Mouse (Mus musculus) cerebellum, adult 9-10 months (tissue): Measurements from ENCODE around the gene Gdf1.

Experiments
- DNase-seq: peaks from one replicate; pipeline ENCODE4 v3.0.0; 2022

Gdf1 gene

GRCm38 (mm10) chr8:70330741-70331364, 1.2 kb downstream of the Gdf1 start:
- DNase-seq: peak; percentile 59

GRCm38 (mm10) chr8:70331526-70331925, 1.9 kb downstream of the Gdf1 start:
- peak; percentile 55 for DNase-seq

- peak; percentile 79 for DNase-seq
Measured at GRCm38 (mm10) chr8:70332070-70332877, 2.7 kb downstream of the Gdf1 start.

GRCm38 (mm10) chr8:70332878-70333202, 3.2 kb downstream of the Gdf1 start:
- no peak for DNase-seq

GRCm38 (mm10) chr8:70338931-70339330, 9.3 kb downstream of the Gdf1 start:
- no peak for DNase-seq

- peak; percentile 77 for DNase-seq
Measured at GRCm38 (mm10) chr8:70340659-70341058, 11.0 kb downstream of the Gdf1 start.

- DNase-seq: peak; percentile 77
Measured at GRCm38 (mm10) chr8:70342007-70342406, 12.4 kb downstream of the Gdf1 start.

GRCm38 (mm10) chr8:70343076-70343475, 13.5 kb downstream of the Gdf1 start:
- no peak for DNase-seq

- peak; percentile 72 for DNase-seq
Measured at GRCm38 (mm10) chr8:70343696-70344095, 14.1 kb downstream of the Gdf1 start.

- no peak for DNase-seq
Measured at GRCm38 (mm10) chr8:70344279-70344678, 14.7 kb downstream of the Gdf1 start.

GRCm38 (mm10) chr8:70347443-70347842, 17.8 kb downstream of the Gdf1 start:
- DNase-seq: no peak

GRCm38 (mm10) chr8:70347860-70348420, 18.3 kb downstream of the Gdf1 start:
- no peak for DNase-seq

- peak; percentile 73 for DNase-seq
Measured at GRCm38 (mm10) chr8:70351035-70351999, 21.7 kb downstream of the Gdf1 start.

- DNase-seq: no peak
Measured at GRCm38 (mm10) chr8:70352000-70352384, 22.4 kb downstream of the Gdf1 start.

GRCm38 (mm10) chr8:70352657-70353151, 23.1 kb downstream of the Gdf1 start:
- DNase-seq: no peak

- DNase-seq: peak; percentile 99
Measured at GRCm38 (mm10) chr8:70353194-70353817, 23.7 kb downstream of the Gdf1 start, which contains the start of gene Upf1. Upf1 (minus strand) TSS chr8:70353278.

- no peak for DNase-seq
Measured at GRCm38 (mm10) chr8:70354004-70354403, 24.4 kb downstream of the Gdf1 start.

- DNase-seq: no peak
Measured at GRCm38 (mm10) chr8:70356111-70356510, 26.5 kb downstream of the Gdf1 start.

GRCm38 (mm10) chr8:70359411-70359810, 29.8 kb downstream of the Gdf1 start:
- no peak for DNase-seq

- DNase-seq: no peak
Measured at GRCm38 (mm10) chr8:70360769-70361168, 31.2 kb downstream of the Gdf1 start.

- DNase-seq: no peak
Measured at GRCm38 (mm10) chr8:70361484-70362032, 31.9 kb downstream of the Gdf1 start.

- no peak for DNase-seq
Measured at GRCm38 (mm10) chr8:70364066-70364465, 34.4 kb downstream of the Gdf1 start.
